Mouse (Mus musculus) NIH3T3 (cell line): ENCODE measurements around the gene Fus.
A peak's percentile ranks its signal among the peaks of the same experiment; 100 is the strongest.
"Not testable (repeated sequence)": the region's sequence is repeated elsewhere in the genome, so short reads cannot be mapped to it uniquely, and the experiment has no call there.

Experiments
- DNase-seq: peaks from one replicate; pipeline ENCODE4 v3.0.0-alpha.2; 2012; ENCODE audit warnings: low read depth

Fus gene

GRCm38 (mm10) chr7:128004487-128005362 lies 37.5 kb downstream of the Fus start:
- no peak for DNase-seq

GRCm38 (mm10) chr7:128006193-128006592 lies 38.9 kb downstream of the Fus start:
- DNase-seq = no peak

GRCm38 (mm10) chr7:128009715-128010340 lies 42.6 kb downstream of the Fus start:
- no peak for DNase-seq

- no peak for DNase-seq
Measured at GRCm38 (mm10) chr7:128012136-128012780, 45.0 kb downstream of the Fus start.

GRCm38 (mm10) chr7:128013116-128013515 lies 45.9 kb downstream of the Fus start:
- DNase-seq = no peak

- DNase-seq = not testable (repeated sequence)
Measured at GRCm38 (mm10) chr7:128016134-128016533, 48.9 kb downstream of the Fus start.

- no peak for DNase-seq
Measured at GRCm38 (mm10) chr7:128016650-128017049, 49.4 kb downstream of the Fus start.

- no peak for DNase-seq
Measured at GRCm38 (mm10) chr7:128018275-128018674, 51.0 kb downstream of the Fus start.

GRCm38 (mm10) chr7:128019187-128019586 lies 51.9 kb downstream of the Fus start:
- DNase-seq = peak; percentile 54

- DNase-seq = no peak
Measured at GRCm38 (mm10) chr7:128022974-128023373, 55.7 kb downstream of the Fus start.

GRCm38 (mm10) chr7:128023565-128023964 lies 56.3 kb downstream of the Fus start:
- peak; percentile 42 for DNase-seq

GRCm38 (mm10) chr7:128024364-128024763 lies 57.1 kb downstream of the Fus start:
- DNase-seq = no peak

GRCm38 (mm10) chr7:128024932-128025331 lies 57.7 kb downstream of the Fus start:
- peak; percentile 88 for DNase-seq

- peak; percentile 70 for DNase-seq
Measured at GRCm38 (mm10) chr7:128025381-128025780, 58.1 kb downstream of the Fus start.

- no peak for DNase-seq
Measured at GRCm38 (mm10) chr7:128031403-128031976, 64.2 kb downstream of the Fus start.

GRCm38 (mm10) chr7:128032290-128032988 lies 65.2 kb downstream of the Fus start:
- no peak for DNase-seq

- DNase-seq = no peak
Measured at GRCm38 (mm10) chr7:128032989-128033293, 65.7 kb downstream of the Fus start.

- DNase-seq = no peak
Measured at GRCm38 (mm10) chr7:128033616-128034015, 66.4 kb downstream of the Fus start.
